Mouse (Mus musculus): ENCODE results near the gene Kat2b. TPM values are rescaled to one million over a fixed set of nuclear protein-coding genes. Genes with fewer than 3 reads are reported as not detected.

Gene Kat2b
- total RNA-seq, 1 experiment: 25.1 TPM

GRCm38 (mm10) chr17:53631344-53631743 is 64.7 kb downstream of the Kat2b start:
- DNase-seq (ENCODE audit: low read depth, low spot score): no peak
- TF ChIP-seq ZC3H11A (IDR thresholded peaks at IDR 0.05; ENCODE audit: borderline replicate concordance, low read depth, low read length): no peak
- TF ChIP-seq MAFK (IDR thresholded peaks at IDR 0.05; ENCODE audit: insufficient read depth, low read depth, low read length): no peak
- no peak for TF ChIP-seq ZNF384 (IDR thresholded peaks at IDR 0.05; ENCODE audit: low read depth, low read length)
- TF ChIP-seq HCFC1 (IDR thresholded peaks at IDR 0.05; ENCODE audit: borderline replicate concordance, insufficient read depth, low read length): no peak
- Histone ChIP-seq H3K9me3 (ENCODE audit: control insufficient read depth, insufficient read depth, low read depth, low read length) (no peaks in the 10 kb centered on the region), H3K4me1 (ENCODE audit: control insufficient read depth in 2 of 2, insufficient read depth in 2 of 2, low read length in 2 of 2, poor library complexity in 1 of 2) (no peaks in the 10 kb centered on the region), H3K27ac (ENCODE audit: insufficient read depth, low read depth, low read length, poor library complexity, severe bottlenecking) (no peak overlapping the region), H3K36me3 (ENCODE audit: control insufficient read depth, insufficient read depth, low read length, poor library complexity, severe bottlenecking) (peaks cover 9% of the 10 kb centered on the region), H3K4me3 (ENCODE audit: insufficient read depth in 1 of 2, low read depth in 1 of 2, low read length in 2 of 2, poor library complexity in 1 of 2, severe bottlenecking in 1 of 2) (no peak overlapping the region), H3K9ac (ENCODE audit: insufficient read depth, low read depth, low read length, poor library complexity, severe bottlenecking) (no peak overlapping the region)
- in situ Hi-C loops (cut with MboI; ENCODE audit: low sequenced_read_pairs in 2 of 2, unreplicated experiment in 2 of 2): no loop called here

DNA sequence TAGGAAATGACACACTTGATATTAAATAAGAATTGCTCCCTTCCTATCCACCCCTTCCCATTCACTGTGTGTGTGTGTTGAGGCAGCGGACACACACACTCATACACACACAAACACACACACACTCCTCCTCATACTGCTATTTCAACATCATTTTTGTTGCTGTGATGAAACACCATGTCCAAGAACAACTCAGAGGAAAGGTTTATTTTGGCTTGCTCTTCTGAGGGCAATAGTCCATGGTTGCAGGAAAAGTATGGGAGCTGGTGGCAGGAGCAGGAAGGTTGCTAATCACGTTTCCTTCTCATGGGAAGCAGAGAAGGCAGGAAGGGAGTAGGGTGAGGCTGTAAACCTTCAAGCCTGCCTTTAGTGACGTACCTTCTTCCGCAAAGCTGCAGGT is 76.7 kb downstream of the Kat2b start:
- no peaks in the 10 kb centered on the region for H3K9me3 ChIP-seq (ENCODE audit: control insufficient read depth, insufficient read depth, low read depth, low read length)
- no peak overlapping the region for H3K9ac ChIP-seq (ENCODE audit: insufficient read depth, low read depth, low read length, poor library complexity, severe bottlenecking)
- no peak overlapping the region for H3K4me3 ChIP-seq (ENCODE audit: insufficient read depth in 1 of 2, low read depth in 1 of 2, low read length in 2 of 2, poor library complexity in 1 of 2, severe bottlenecking in 1 of 2)
- H3K4me1 ChIP-seq (ENCODE audit: control insufficient read depth in 2 of 2, insufficient read depth in 2 of 2, low read length in 2 of 2, poor library complexity in 1 of 2): 0 out of 4 replicates have a peak, but pooled peaks cover 0 to under 1% of the 10 kb centered on the region in 2 experiments
- TF ChIP-seq CHD2 (IDR thresholded peaks at IDR 0.05; ENCODE audit: low read depth, low read length): no peak
- no peak for TF ChIP-seq MAFK (IDR thresholded peaks at IDR 0.05; ENCODE audit: insufficient read depth, low read depth, low read length)
- no peak for TF ChIP-seq ZNF384 (IDR thresholded peaks at IDR 0.05; ENCODE audit: low read depth, low read length)
- no peak for TF ChIP-seq ZC3H11A (IDR thresholded peaks at IDR 0.05; ENCODE audit: borderline replicate concordance, low read depth, low read length)
- TF ChIP-seq HCFC1 (IDR thresholded peaks at IDR 0.05; ENCODE audit: borderline replicate concordance, insufficient read depth, low read length): no peak
- H3K36me3 ChIP-seq (ENCODE audit: control insufficient read depth, insufficient read depth, low read length, poor library complexity, severe bottlenecking): peaks cover 12% of the 10 kb centered on the region
- DNase-seq (ENCODE audit: low read depth, low spot score): no peak
- no peak overlapping the region for H3K27ac ChIP-seq (ENCODE audit: insufficient read depth, low read depth, low read length, poor library complexity, severe bottlenecking)
- in situ Hi-C loops (cut with MboI; ENCODE audit: low sequenced_read_pairs in 2 of 2, unreplicated experiment in 2 of 2): no loop called here

DNA sequence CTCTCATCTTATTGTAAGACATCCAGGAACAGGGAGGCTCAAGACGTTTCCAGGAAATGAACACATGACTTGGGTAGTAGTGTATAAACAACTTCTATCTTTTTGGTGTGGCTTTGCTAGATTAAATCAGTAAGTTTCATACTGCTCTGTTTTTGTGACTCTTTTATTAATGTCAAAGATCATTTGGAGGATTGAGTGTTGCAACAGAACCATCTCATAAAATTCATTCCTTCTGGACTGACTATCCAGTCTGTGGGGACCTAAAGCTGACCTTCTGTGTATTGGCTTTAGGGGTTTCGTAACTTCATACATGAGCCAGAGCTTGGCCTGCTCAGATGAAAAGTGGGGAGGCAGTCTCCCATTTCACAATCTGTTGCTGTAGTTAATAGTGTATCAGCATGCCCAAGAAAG is 83.6 kb downstream of the Kat2b start:
- no peak overlapping the region for H3K4me3 ChIP-seq (ENCODE audit: insufficient read depth in 1 of 2, low read depth in 1 of 2, low read length in 2 of 2, poor library complexity in 1 of 2, severe bottlenecking in 1 of 2)
- no peak for DNase-seq (ENCODE audit: low read depth, low spot score)
- no peak for TF ChIP-seq CHD2 (IDR thresholded peaks at IDR 0.05; ENCODE audit: low read depth, low read length)
- no peak for TF ChIP-seq ZC3H11A (IDR thresholded peaks at IDR 0.05; ENCODE audit: borderline replicate concordance, low read depth, low read length)
- no peak for TF ChIP-seq MAFK (IDR thresholded peaks at IDR 0.05; ENCODE audit: insufficient read depth, low read depth, low read length)
- no peak for TF ChIP-seq HCFC1 (IDR thresholded peaks at IDR 0.05; ENCODE audit: borderline replicate concordance, insufficient read depth, low read length)
- TF ChIP-seq ZNF384 (IDR thresholded peaks at IDR 0.05; ENCODE audit: low read depth, low read length): no peak
- H3K27ac ChIP-seq (ENCODE audit: insufficient read depth, low read depth, low read length, poor library complexity, severe bottlenecking): no peak overlapping the region
- H3K4me1 ChIP-seq (ENCODE audit: control insufficient read depth in 2 of 2, insufficient read depth in 2 of 2, low read length in 2 of 2, poor library complexity in 1 of 2): no peaks in the 10 kb centered on the region
- no peaks in the 10 kb centered on the region for H3K9me3 ChIP-seq (ENCODE audit: control insufficient read depth, insufficient read depth, low read depth, low read length)
- H3K36me3 ChIP-seq (ENCODE audit: control insufficient read depth, insufficient read depth, low read length, poor library complexity, severe bottlenecking): peaks cover 12% of the 10 kb centered on the region
- in situ Hi-C loops (cut with MboI; ENCODE audit: low sequenced_read_pairs in 2 of 2, unreplicated experiment in 2 of 2): no loop called here
- H3K9ac ChIP-seq (ENCODE audit: insufficient read depth, low read depth, low read length, poor library complexity, severe bottlenecking): no peak overlapping the region

DNA sequence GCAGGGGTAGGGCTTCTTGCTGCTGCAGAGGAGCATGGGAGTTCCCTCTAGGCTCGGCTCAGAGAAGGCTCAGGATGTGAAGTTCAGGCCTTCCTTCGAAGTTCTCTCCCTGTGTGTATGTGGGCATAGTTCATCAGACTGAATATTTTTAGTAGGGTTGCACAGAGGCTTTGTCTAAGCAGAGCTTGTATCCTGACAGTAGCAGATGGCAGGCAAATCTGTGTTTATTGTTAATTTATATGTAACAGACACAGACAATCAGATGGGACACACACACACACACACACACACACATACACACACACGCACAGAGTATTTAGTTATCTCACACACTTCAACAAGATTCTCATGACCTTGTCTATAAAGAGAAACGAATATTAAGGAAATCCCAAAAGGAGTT is 87.9 kb downstream of the Kat2b start:
- Histone ChIP-seq H3K27ac (ENCODE audit: insufficient read depth, low read depth, low read length, poor library complexity, severe bottlenecking) (no peak overlapping the region), H3K4me1 (ENCODE audit: control insufficient read depth in 2 of 2, insufficient read depth in 2 of 2, low read length in 2 of 2, poor library complexity in 1 of 2) (peaks cover 0 to 5% of the 10 kb centered on the region in 2 experiments; a peak in 1 of 4 replicates), H3K9ac (ENCODE audit: insufficient read depth, low read depth, low read length, poor library complexity, severe bottlenecking) (no peak overlapping the region), H3K36me3 (ENCODE audit: control insufficient read depth, insufficient read depth, low read length, poor library complexity, severe bottlenecking) (peaks cover 21% of the 10 kb centered on the region), H3K4me3 (ENCODE audit: insufficient read depth in 1 of 2, low read depth in 1 of 2, low read length in 2 of 2, poor library complexity in 1 of 2, severe bottlenecking in 1 of 2) (no peak overlapping the region), H3K9me3 (ENCODE audit: control insufficient read depth, insufficient read depth, low read depth, low read length) (no peaks in the 10 kb centered on the region)
- no peak for DNase-seq (ENCODE audit: low read depth, low spot score)
- no peak for TF ChIP-seq CHD2 (IDR thresholded peaks at IDR 0.05; ENCODE audit: low read depth, low read length)
- TF ChIP-seq ZNF384 (IDR thresholded peaks at IDR 0.05; ENCODE audit: low read depth, low read length): no peak
- TF ChIP-seq HCFC1 (IDR thresholded peaks at IDR 0.05; ENCODE audit: borderline replicate concordance, insufficient read depth, low read length): no peak
- TF ChIP-seq MAFK (IDR thresholded peaks at IDR 0.05; ENCODE audit: insufficient read depth, low read depth, low read length): no peak
- TF ChIP-seq ZC3H11A (IDR thresholded peaks at IDR 0.05; ENCODE audit: borderline replicate concordance, low read depth, low read length): no peak
- in situ Hi-C loops (cut with MboI; ENCODE audit: low sequenced_read_pairs in 2 of 2, unreplicated experiment in 2 of 2): no loop called here

GRCm38 (mm10) chr17:53655081-53655480 is 88.4 kb downstream of the Kat2b start:
- TF ChIP-seq HCFC1 (IDR thresholded peaks at IDR 0.05; ENCODE audit: borderline replicate concordance, insufficient read depth, low read length): no peak
- TF ChIP-seq CHD2 (IDR thresholded peaks at IDR 0.05; ENCODE audit: low read depth, low read length): no peak
- no peak for TF ChIP-seq ZNF384 (IDR thresholded peaks at IDR 0.05; ENCODE audit: low read depth, low read length)
- TF ChIP-seq MAFK (IDR thresholded peaks at IDR 0.05; ENCODE audit: insufficient read depth, low read depth, low read length): no peak
- no peak for TF ChIP-seq ZC3H11A (IDR thresholded peaks at IDR 0.05; ENCODE audit: borderline replicate concordance, low read depth, low read length)
- Histone ChIP-seq H3K9ac (ENCODE audit: insufficient read depth, low read depth, low read length, poor library complexity, severe bottlenecking) (no peak overlapping the region), H3K4me3 (ENCODE audit: insufficient read depth in 1 of 2, low read depth in 1 of 2, low read length in 2 of 2, poor library complexity in 1 of 2, severe bottlenecking in 1 of 2) (no peak overlapping the region), H3K9me3 (ENCODE audit: control insufficient read depth, insufficient read depth, low read depth, low read length) (no peaks in the 10 kb centered on the region), H3K27ac (ENCODE audit: insufficient read depth, low read depth, low read length, poor library complexity, severe bottlenecking) (no peak overlapping the region), H3K4me1 (ENCODE audit: control insufficient read depth in 2 of 2, insufficient read depth in 2 of 2, low read length in 2 of 2, poor library complexity in 1 of 2) (peaks cover 0 to 5% of the 10 kb centered on the region in 2 experiments; a peak in 1 of 4 replicates), H3K36me3 (ENCODE audit: control insufficient read depth, insufficient read depth, low read length, poor library complexity, severe bottlenecking) (peaks cover 23% of the 10 kb centered on the region)
- no peak for DNase-seq (ENCODE audit: low read depth, low spot score)
- in situ Hi-C loops (cut with MboI; ENCODE audit: low sequenced_read_pairs in 2 of 2, unreplicated experiment in 2 of 2): no loop called here
